Mouse (Mus musculus) brain, embryonic 14.5 days (tissue): ENCODE results near the gene Aldh4a1. TPM values are rescaled to one million over a fixed set of nuclear protein-coding genes. Genes with fewer than 3 reads are reported as not detected.

Experiments
- DNase-seq: peaks from one replicate; pipeline ENCODE4 v3.0.0-alpha.2; 2011; ENCODE audit warnings: low read depth
- CTCF ChIP-seq: fragments of 200-500 bp; IDR thresholded peaks from 2 replicates; pipeline ENCODE4 v1.5.1; 2012; ENCODE audit warnings: inconsistent platforms, mild to moderate bottlenecking, moderate library complexity, borderline replicate concordance; ENCODE audit not compliant: insufficient read depth, insufficient read length; ENCODE audit errors: extremely low read depth
- POLR2A ChIP-seq: fragments of 200-500 bp; IDR thresholded peaks from 2 replicates; pipeline ENCODE4 v1.6.1; 2012; ENCODE audit warnings: mild to moderate bottlenecking, inconsistent platforms, borderline replicate concordance; ENCODE audit not compliant: poor library complexity, insufficient read depth, insufficient read length, severe bottlenecking; ENCODE audit errors: extremely low read depth
- polyA plus RNA-seq: library from polyadenylated mRNA; depleted of rRNA; stranded (reverse); fragments of >200 nt; gene quantifications from 2 replicates; pipeline ENCODE4 v1.2.3, GENCODE M21; 2012

Gene Aldh4a1
- polyA plus RNA-seq, 1 experiment = 24.2 TPM

- no peak for DNase-seq
- no peak for TF ChIP-seq CTCF
- TF ChIP-seq POLR2A = no peak
Observed at GRCm38 (mm10) chr4:139614524-139615260, 8.0 kb upstream of the Aldh4a1 start.

- DNase-seq = peak; percentile 91
- TF ChIP-seq CTCF = no peak
- no peak for TF ChIP-seq POLR2A
Observed at GRCm38 (mm10) chr4:139616276-139617000, 6.2 kb upstream of the Aldh4a1 start.

GRCm38 (mm10) chr4:139617001-139617364 is 5.7 kb upstream of the Aldh4a1 start:
- peak; percentile 47 for DNase-seq
- no peak for TF ChIP-seq CTCF
- no peak for TF ChIP-seq POLR2A

- no peak for TF ChIP-seq POLR2A
- no peak for TF ChIP-seq CTCF
- no peak for DNase-seq
Observed at GRCm38 (mm10) chr4:139619765-139620164, 2.9 kb upstream of the Aldh4a1 start.

GRCm38 (mm10) chr4:139623434-139624115 is 909 bp downstream of the Aldh4a1 start:
- DNase-seq = no peak
- TF ChIP-seq POLR2A (no peak), CTCF (no peak)

GRCm38 (mm10) chr4:139624116-139624489 is 1.4 kb downstream of the Aldh4a1 start:
- DNase-seq = no peak
- no peak for TF ChIP-seq POLR2A
- no peak for TF ChIP-seq CTCF

GRCm38 (mm10) chr4:139624706-139625105 is 2.0 kb downstream of the Aldh4a1 start:
- no peak for DNase-seq
- TF ChIP-seq POLR2A = no peak
- TF ChIP-seq CTCF = no peak

GRCm38 (mm10) chr4:139627361-139627760 is 4.7 kb downstream of the Aldh4a1 start:
- TF ChIP-seq CTCF = no peak
- TF ChIP-seq POLR2A = no peak
- DNase-seq = no peak

- no peak for DNase-seq
- TF ChIP-seq POLR2A (no peak), CTCF (peak; percentile 8; the same call in 1 of the 2 replicates)
Observed at GRCm38 (mm10) chr4:139630171-139630570, 7.5 kb downstream of the Aldh4a1 start.

- no peak for TF ChIP-seq POLR2A
- TF ChIP-seq CTCF = no peak
- DNase-seq = peak; percentile 20
Observed at GRCm38 (mm10) chr4:139631141-139631540, 8.5 kb downstream of the Aldh4a1 start.

- TF ChIP-seq CTCF (no peak), POLR2A (no peak)
- DNase-seq = no peak
Observed at GRCm38 (mm10) chr4:139631569-139632253, 9.0 kb downstream of the Aldh4a1 start.
